Mouse (Mus musculus) MEL (cell line): ENCODE measurements at regions not wholly inside any gene's neighbourhood (a gene's known extent, or its start where the extent isn't known, plus 50 kb on each side); places are given as distances from the start of the nearest gene placed in this dataset.

Source experiments
- CTCF ChIP-seq, 3 experiments: IDR thresholded peaks in 2 of 3; conservative IDR thresholded peaks in 1 of 3; 2 replicates each; pipeline ENCODE4 v1.5.1; 2011 to 2012; ENCODE audit warnings: low read length in 3 of 3, low read depth in 2 of 3, mild to moderate bottlenecking in 2 of 3, improper control_type of control experiment in 1 of 3, inconsistent platforms in 1 of 3, mixed read lengths in 1 of 3, moderate library complexity in 1 of 3; ENCODE audit not compliant: control insufficient read depth in 1 of 3, insufficient read depth in 1 of 3, poor library complexity in 1 of 3, severe bottlenecking in 1 of 3
- JUND ChIP-seq: IDR thresholded peaks from 2 replicates; pipeline ENCODE4 v1.6.1; 2011; ENCODE audit warnings: low read depth, mild to moderate bottlenecking, improper control_type of control experiment, low read length
- MAX ChIP-seq: IDR thresholded peaks from 2 replicates; pipeline ENCODE4 v1.6.1; 2011; ENCODE audit warnings: low read length, improper control_type of control experiment
- MEF2A ChIP-seq: IDR thresholded peaks from 2 replicates; pipeline ENCODE4 v1.6.1; 2014; ENCODE audit warnings: low read depth, mild to moderate bottlenecking, inconsistent platforms, low read length, improper control_type of control experiment; ENCODE audit not compliant: poor library complexity, insufficient replicate concordance, severe bottlenecking; ENCODE audit errors: extremely low read depth
- MXI1 ChIP-seq: IDR thresholded peaks from 2 replicates; pipeline ENCODE4 v1.6.1; 2011; ENCODE audit warnings: mild to moderate bottlenecking, low read depth, low read length, improper control_type of control experiment
- MYC ChIP-seq: IDR thresholded peaks from 2 replicates; pipeline ENCODE4 v1.6.1; 2011; ENCODE audit warnings: low read depth, mild to moderate bottlenecking, low read length, improper control_type of control experiment, moderate library complexity
- POLR2A ChIP-seq, 2 experiments: IDR thresholded peaks; 2 replicates each; pipeline ENCODE4 v1.6.1; 2011 to 2012; ENCODE audit warnings: low read length in 2 of 2, mild to moderate bottlenecking in 2 of 2, control low read depth in 1 of 2, improper control_type of control experiment in 1 of 2, low read depth in 1 of 2, moderate library complexity in 1 of 2; ENCODE audit not compliant: control insufficient read depth in 1 of 2, insufficient read depth in 1 of 2, poor library complexity in 1 of 2
- POLR2AphosphoS5 ChIP-seq: IDR thresholded peaks from 2 replicates; pipeline ENCODE4 v1.6.1; 2012; ENCODE audit warnings: low read depth, borderline replicate concordance, mild to moderate bottlenecking, inconsistent platforms, low read length, moderate library complexity, mixed read lengths
- SIN3A ChIP-seq: IDR thresholded peaks from 2 replicates; pipeline ENCODE4 v1.6.1; 2012; ENCODE audit warnings: low read length, improper control_type of control experiment, inconsistent platforms
- SMC3 ChIP-seq: IDR thresholded peaks from 2 replicates; pipeline ENCODE4 v1.6.1; 2011; ENCODE audit warnings: low read depth, low read length, improper control_type of control experiment
- UBTF ChIP-seq: IDR thresholded peaks from 2 replicates; pipeline ENCODE4 v1.6.1; 2012; ENCODE audit warnings: low read depth, mild to moderate bottlenecking, inconsistent platforms, low read length, improper control_type of control experiment, moderate library complexity, borderline replicate concordance; ENCODE audit not compliant: insufficient read depth
- USF1 ChIP-seq: IDR thresholded peaks from 2 replicates; pipeline ENCODE4 v1.6.1; 2014; ENCODE audit warnings: low read depth, mild to moderate bottlenecking, inconsistent platforms, low read length, improper control_type of control experiment, moderate library complexity
- ZNF384 ChIP-seq: IDR thresholded peaks from 2 replicates; pipeline ENCODE4 v1.6.1; 2012; ENCODE audit warnings: low read depth, mild to moderate bottlenecking, inconsistent platforms, low read length, improper control_type of control experiment

- TF ChIP-seq MXI1 (no peak), ZNF384 (no peak), MEF2A (no peak), CTCF (IDR thresholded peaks at IDR 0.05 in 2 of 3, conservative IDR thresholded peaks at IDR 0.05 in 1 of 3; ENCODE audit: control insufficient read depth in 1 of 3, insufficient read depth in 1 of 3, low read depth in 2 of 3, low read length in 3 of 3, poor library complexity in 1 of 3, severe bottlenecking in 1 of 3) (no peak), UBTF (no peak), POLR2A (IDR thresholded peaks at IDR 0.05; ENCODE audit: control insufficient read depth in 1 of 2, insufficient read depth in 1 of 2, low read depth in 1 of 2, low read length in 2 of 2, poor library complexity in 1 of 2) (no peak), POLR2AphosphoS5 (no peak), USF1 (no peak), SMC3 (no peak), MAX (no peak), MYC (no peak), JUND (no peak), SIN3A (no peak)
Measured at GRCm38 (mm10) chr14:114166005-114166404, 851.6 kb downstream of the Tpm3-rs7 start.
